Mouse (Mus musculus): Measurements from ENCODE around the gene Nkx6-1. TPM values are rescaled to one million over a fixed set of nuclear protein-coding genes. Genes with fewer than 3 reads are reported as not detected.

Gene Nkx6-1
- total RNA-seq, 2 experiments from 2014 or later = not detected

DNA sequence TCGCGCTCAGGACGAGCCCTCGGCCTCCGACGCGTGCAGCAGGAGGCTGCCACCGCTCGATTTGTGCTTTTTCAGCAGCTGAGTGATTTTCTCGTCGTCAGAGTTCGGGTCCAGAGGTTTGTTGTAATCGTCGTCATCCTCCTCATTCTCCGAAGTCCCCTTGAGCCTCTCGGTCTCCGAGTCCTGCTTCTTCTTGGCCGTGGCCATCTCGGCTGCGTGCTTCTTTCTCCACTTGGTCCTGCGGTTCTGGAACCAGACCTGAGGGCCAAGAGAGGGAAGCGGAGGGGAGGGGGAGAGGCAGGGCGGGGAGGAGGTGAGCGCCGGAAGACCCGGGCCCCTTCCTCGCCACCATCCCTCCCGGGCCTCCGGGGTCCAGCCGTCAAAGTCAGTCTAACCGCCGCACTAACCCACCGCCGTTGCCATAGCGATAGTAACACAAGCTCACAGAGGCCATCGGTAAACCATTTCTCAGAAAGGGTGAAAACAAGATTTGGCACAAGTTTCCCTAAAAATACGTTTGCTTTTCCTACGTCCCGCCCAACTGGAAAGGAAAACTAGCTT, 5.3 kb downstream of the Nkx6-1 start:
- no peak for DNase-seq (ENCODE audit: low spot score in 2 of 2)

DNA sequence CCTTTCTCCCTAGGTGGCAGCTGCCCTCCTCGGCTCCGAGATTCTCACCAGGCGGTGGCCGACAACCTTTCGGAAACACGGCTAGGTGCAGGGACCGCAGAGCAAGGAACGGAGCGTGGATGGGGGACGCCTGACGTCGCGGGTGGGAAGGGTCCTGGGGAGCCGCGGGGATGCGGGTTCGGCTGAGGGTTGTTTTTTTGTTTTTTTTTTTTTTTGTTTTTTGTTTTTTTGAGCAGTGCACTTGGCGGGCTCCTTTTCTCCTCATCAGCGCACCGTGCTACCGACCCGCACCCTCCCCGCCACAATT, 5.9 kb downstream of the Nkx6-1 start:
- DNase-seq (ENCODE audit: low spot score in 2 of 2) = no peak

DNA sequence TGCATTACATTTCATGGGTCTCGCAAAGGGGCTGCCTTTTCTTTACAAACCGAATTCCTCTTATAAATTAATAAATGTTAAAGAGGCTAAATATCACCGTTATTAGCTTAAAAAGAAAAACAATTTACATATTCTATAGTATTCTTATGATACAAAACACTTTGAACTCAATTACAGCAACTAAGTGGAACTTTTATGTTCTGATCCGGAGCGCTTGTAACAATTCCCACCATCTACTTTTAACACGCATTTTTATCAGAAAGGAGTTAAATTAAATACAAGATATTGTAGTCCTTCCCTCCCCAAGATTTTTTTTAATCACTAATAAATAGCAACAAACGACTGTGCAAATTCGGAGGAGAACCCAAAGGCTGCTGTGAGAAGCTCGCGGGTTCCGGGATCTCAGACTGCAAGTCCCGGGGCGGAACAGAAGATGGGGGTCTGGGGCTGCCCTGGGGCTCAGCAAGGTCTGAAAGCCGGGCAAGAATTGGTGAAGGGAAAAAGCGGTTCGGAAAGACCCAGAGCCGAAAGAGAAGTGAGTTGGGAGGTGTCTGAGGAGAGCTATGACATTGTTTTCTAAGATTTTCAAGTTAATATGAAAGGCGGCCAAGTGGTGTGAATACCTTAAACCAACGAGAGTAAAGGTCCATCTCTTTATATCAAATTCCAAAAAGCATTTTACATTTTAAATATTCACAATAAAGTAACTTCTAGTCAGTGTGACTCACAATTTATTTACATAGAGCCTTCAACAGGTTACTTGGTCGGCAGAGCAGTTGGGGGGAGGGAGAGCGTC, 6.4 kb downstream of the Nkx6-1 start:
- no peak for DNase-seq (ENCODE audit: low spot score in 2 of 2)

DNA sequence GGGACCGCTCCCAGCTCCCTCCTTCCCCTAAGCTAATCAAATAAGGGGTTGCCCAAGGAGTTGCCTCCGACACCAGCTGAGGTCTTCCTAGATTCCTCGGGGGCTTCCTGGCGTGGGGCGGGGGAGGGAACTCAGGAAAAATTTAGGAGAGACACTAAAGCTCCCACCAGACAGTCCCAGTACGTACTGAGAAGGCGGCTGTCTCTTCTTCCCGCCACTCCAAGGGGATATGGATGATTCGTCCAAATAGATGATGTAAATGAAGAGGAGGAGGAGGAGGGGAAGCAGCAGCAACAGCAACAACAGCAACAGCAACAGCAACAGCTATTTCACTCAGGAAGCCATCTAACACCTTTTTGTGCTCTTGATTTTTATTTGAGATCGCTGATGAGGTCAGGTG, 7.1 kb downstream of the Nkx6-1 start:
- no peak for DNase-seq (ENCODE audit: low spot score in 2 of 2)

DNA sequence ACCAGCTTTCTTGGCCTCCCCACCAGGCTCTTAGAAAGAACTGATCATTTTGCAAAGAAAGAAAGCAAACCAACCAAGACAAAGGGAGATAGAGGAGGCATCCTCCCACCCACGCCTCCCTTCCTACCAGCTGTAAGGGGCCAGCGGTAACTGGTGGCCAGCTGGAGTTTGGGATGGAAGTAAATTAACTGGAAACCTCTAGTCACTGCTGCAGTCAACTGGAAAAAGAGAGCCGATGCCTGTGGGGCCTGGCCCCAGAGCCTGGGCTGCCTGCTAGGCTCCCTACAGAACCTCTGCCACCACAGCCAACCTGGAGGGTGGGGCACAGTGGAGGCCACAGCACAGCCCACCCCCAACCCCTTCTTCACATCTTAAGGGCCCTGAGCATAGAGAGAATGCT, 8.7 kb downstream of the Nkx6-1 start:
- DNase-seq (ENCODE audit: low spot score in 2 of 2) = no peak

DNA sequence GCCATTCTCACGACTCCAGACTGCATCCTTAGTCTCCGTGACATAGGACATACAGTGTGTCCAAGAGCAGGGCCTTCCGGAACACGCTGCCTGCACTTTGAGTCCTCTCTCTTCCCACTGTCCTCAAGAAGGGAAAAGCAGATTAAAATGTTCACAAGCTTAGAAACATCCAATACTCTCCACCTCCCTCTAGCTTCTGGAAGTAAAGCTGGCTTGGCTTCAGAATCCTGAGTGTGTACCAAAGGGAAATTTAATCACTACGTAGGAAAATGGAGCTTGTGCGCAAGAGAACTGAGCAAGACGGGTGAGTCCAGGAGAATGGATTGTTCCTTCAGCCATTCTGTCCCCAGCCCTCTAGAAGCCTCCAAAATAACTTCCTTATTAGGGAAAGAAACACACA, 9.4 kb downstream of the Nkx6-1 start:
- DNase-seq (ENCODE audit: low spot score in 2 of 2) = no peak

DNA sequence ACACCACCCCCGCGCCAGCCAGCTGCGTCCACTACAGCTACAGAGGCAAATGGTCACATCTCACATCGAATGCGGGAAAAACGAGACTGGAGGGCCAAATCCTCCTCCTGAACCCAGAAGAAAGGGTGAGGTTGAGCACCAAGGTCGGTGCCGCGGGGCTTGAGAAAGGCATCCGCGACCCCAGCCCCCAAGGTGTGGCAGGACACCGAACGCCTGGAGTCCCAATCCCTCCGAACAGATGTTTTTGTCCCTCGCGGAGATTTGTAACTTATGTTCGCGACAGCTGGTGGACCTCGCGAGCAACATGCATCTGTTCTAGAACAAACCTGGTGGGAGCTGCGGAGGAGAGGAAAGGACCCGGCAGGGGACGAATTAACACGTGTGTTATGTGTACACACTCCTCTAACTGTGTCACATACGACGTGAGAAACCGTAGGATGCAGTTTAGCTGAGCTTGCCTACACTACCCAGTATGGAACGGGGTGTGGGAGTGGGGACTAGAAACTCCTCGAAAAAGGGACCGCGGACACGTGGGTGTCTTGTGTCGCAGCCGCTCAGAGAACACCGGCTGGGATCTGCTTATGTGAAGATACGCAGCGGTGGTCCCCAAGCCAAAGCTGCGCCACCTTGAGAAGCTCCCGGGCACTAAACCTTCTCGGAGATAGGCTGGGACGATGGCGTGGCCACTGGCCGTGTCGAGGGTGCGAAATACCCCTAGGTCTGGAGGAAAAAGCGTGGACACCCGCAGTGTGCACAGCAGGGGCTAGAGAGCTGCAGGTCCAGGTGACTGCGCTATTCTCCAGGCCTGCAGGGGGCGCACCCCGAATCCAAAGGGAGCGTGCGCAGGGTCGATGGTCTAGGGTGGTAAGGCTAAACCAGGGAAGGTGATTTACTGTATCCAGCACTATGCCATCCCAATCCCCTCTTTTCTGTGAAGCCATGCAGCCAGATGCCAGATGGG, 16.8 kb downstream of the Nkx6-1 start:
- no peak for DNase-seq (ENCODE audit: low spot score in 2 of 2)

DNA sequence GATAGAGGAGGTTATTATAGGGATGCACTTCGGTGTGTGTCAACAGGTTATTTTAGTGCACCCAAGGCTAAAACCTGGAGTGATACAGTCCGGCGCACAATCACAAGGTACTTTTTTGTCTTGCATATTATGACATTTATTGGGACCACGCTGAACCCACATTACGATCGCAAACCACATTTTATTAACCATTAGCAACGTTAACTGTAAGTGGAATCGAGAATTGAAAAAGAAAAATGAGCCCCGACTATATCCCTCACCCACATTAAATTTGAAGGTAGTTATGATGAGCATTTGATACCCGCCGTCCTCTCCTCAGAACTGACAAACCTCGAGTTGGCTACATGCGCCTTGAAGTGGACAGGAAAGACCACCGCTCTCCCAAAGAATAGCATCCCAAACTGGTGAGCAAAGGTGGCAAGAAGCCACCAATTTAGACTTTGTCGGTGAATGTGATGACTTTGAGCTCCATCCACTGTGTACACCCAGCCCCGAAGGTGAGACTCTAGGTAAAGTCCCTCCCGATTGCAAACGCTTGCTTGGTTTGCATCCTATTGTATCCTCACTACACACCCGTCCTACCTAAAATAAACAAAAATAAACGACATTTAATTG, 17.7 kb downstream of the Nkx6-1 start:
- DNase-seq (ENCODE audit: low spot score in 2 of 2) = no peak

DNA sequence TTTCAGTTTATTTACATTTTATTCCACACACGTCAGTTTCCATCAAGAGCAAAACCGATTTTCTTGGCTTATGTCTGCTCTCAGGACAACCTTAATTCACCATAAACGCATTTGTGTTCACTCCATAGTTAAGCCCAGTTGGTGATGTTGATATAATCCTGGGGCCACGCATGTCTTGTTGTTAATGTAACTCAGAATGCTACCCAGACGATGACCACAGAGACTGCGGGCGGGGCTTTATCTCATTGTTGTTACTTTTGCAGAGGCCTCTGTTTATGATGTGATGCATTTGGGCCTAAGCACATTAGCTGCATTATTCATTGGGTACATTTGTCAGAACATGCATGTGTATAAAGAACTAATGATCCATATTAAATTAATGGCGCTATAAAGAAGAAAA, 19.7 kb downstream of the Nkx6-1 start:
- DNase-seq (ENCODE audit: low spot score in 2 of 2) = no peak

DNA sequence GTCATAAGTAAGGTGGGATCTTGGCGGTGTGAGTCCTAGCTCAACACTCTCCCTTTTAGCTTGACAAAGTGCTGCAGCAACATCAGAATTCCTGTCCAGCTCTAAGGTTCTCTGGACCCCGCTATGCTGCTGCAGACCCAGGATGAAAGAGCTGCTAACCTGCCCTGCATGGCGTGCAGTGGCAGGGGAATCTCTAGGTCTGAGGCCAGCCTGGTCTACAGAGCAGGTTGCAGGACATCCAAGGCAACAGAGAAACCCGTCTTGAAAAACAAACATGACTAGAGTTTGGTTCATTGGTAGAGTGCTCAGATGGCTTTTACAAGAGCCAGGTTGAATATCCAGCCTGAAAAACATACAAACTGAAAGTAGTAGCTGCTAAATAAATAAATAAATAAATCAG, 26.7 kb downstream of the Nkx6-1 start:
- DNase-seq (ENCODE audit: low spot score in 2 of 2) = no peak

Other genes with a start within 250 kb of the Nkx6-1 start
- 1 to 10 TPM; 8.0 to 9.8 TPM for gene Cds1, start 100.1 kb upstream of the Nkx6-1 start, total RNA-seq (2021)

All from adrenal gland, adult 18-20 months (tissue).